Mouse (Mus musculus): Measurements from ENCODE around the gene Abcc1. TPM values are rescaled to one million over a fixed set of nuclear protein-coding genes. Genes with fewer than 3 reads are reported as not detected.

Gene Abcc1
- polyA plus RNA-seq, 1 experiment from 2014 or later = 7.5 TPM

DNA sequence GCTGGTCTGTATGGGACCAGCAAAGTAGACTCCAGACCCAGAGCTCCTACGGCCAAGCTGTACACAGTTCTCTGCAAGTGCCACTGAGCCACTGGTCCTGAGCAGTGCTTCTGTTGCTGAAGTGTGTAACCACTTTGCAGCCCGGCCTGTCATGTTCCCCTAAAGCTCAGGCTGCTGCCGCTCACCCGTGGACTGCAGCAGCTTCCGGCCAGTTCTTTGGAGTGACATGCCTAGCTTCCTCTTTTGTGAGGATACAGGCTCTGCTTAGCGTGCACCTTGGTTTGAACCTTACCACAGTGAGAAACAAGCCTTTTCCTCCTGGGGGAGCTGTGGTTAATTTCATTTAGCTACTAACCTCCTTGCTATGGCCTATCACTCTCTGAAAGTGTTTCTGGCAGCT is 77.7 kb downstream of the Abcc1 start:
- Histone ChIP-seq H3K36me3 (ENCODE audit: control insufficient read depth, insufficient read depth, low read length) (no peaks in the 10 kb centered on the region; the same call in 1 of the 2 replicates), H3K4me1 (ENCODE audit: control insufficient read depth, insufficient read depth, low read length) (no peaks in the 10 kb centered on the region), H3K9me3 (ENCODE audit: control insufficient read depth, low read length) (no peaks in the 10 kb centered on the region; the same call in 1 of the 2 replicates), H3K9ac (ENCODE audit: low read length) (no peak overlapping the region), H3K4me3 (ENCODE audit: low read depth, low read length) (no peak overlapping the region), H3K27ac (ENCODE audit: low read depth, low read length) (no peak overlapping the region), H3K4me2 (ENCODE audit: low read depth) (no peak overlapping the region), H3K27me3 (ENCODE audit: control insufficient read depth, insufficient read depth, low read length) (no peaks in the 10 kb centered on the region)
- whole genome bisulfite sequencing = 90% methylated on average over 6 of the region's 6 CpGs
- DNase-seq (ENCODE audit: low spot score) = no peak
- no peak for ATAC-seq (ENCODE audit: insufficient read depth, low FRiP score, low TSS enrichment)

DNA sequence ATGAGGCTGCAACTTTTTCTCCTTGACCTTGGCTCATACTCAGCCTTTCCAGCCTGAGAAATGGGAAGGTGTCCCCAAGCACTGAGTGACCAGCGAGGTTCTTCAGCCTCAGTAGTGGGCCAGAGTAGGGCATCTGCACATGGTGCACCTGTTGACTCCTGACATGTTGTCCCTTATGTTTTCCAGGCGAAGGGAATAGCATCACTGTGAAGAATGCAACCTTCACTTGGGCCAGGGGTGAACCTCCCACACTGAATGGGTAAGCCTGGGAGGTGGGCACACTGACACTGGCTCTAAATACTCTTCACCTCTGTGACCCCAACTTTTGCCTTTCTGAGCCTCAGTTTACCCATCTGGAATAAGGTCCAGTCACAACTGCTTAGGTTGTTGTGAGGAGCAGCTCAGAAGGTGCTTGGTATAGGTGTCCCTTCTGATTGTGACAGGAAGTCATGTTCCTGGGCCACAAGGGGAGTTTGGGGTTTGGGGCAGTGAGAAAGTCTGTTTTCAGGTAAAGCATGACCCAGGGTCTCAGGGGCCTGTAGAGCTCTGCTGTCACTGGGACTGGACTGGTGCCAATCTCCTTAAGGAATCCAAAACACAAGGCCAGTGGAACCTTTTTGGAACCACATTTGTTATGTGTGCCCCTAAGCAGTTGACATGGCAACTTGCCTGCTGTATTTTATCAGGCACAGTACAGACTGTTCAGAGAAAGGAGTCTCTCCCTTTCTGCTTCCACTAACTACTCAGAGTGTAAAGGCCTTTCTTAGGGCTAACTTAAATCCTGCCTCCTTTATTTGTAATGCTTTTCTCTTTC is 78.7 kb downstream of the Abcc1 start:
- Histone ChIP-seq H3K27ac (ENCODE audit: low read depth, low read length) (no peak overlapping the region), H3K9me3 (ENCODE audit: control insufficient read depth, low read length) (no peaks in the 10 kb centered on the region; the same call in 1 of the 2 replicates), H3K4me2 (ENCODE audit: low read depth) (no peak overlapping the region), H3K27me3 (ENCODE audit: control insufficient read depth, insufficient read depth, low read length) (no peaks in the 10 kb centered on the region), H3K9ac (ENCODE audit: low read length) (no peak overlapping the region), H3K4me3 (ENCODE audit: low read depth, low read length) (no peak overlapping the region), H3K4me1 (ENCODE audit: control insufficient read depth, insufficient read depth, low read length) (no peaks in the 10 kb centered on the region), H3K36me3 (ENCODE audit: control insufficient read depth, insufficient read depth, low read length) (no peaks in the 10 kb centered on the region; the same call in 1 of the 2 replicates)
- 83% methylated on average over 2 of the region's 2 CpGs for WGBS
- DNase-seq (ENCODE audit: low spot score) (no peak), ATAC-seq (ENCODE audit: insufficient read depth, low FRiP score, low TSS enrichment) (no peak)

DNA sequence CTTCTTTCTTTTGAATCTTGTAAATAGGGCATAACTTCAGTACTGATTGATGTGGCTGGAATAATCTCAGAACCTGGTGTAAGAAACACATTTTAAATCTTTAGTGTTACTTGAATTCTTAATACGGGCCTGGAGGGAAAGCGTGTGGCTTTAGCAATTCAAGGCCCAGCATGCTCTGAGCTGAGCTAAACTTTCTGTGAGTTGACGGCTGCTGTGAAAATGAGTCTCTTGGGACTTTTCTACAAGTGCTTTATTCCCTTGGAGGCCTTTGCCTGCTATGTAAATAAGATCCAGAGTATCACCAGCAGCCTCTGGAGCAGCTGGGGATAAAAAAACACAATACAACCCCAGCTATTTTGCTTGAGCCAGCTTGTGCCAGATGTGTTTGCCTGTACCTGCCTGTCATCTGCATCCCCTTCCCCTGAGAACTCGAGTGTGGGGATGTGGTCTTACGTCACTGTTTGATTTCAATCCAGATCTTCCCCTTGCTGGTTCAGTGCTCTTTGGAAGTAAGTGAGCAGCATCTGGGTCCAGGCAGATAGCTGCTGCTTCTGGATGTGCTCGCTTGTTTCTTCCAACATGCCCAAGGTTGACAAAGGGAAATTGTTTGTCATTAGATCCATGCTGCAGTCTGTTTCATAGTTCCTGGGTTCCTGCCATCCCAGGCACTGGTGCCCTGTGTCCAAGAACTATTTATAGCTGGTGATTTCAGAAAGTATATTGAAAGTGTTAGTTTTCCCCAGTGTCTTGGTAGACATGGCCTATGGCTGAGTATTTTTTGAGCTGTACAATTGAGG is 82.9 kb downstream of the Abcc1 start:
- Histone ChIP-seq H3K27ac (ENCODE audit: low read depth, low read length) (no peak overlapping the region), H3K4me3 (ENCODE audit: low read depth, low read length) (no peak overlapping the region), H3K36me3 (ENCODE audit: control insufficient read depth, insufficient read depth, low read length) (no peaks in the 10 kb centered on the region; the same call in 1 of the 2 replicates), H3K9ac (ENCODE audit: low read length) (no peak overlapping the region), H3K4me2 (ENCODE audit: low read depth) (no peak overlapping the region), H3K9me3 (ENCODE audit: control insufficient read depth, low read length) (no peaks in the 10 kb centered on the region), H3K4me1 (ENCODE audit: control insufficient read depth, insufficient read depth, low read length) (no peaks in the 10 kb centered on the region), H3K27me3 (ENCODE audit: control insufficient read depth, insufficient read depth, low read length) (no peaks in the 10 kb centered on the region)
- no peak for ATAC-seq (ENCODE audit: insufficient read depth, low FRiP score, low TSS enrichment)
- no peak for DNase-seq (ENCODE audit: low spot score)
- WGBS = 72% methylated on average over 6 of the region's 6 CpGs

DNA sequence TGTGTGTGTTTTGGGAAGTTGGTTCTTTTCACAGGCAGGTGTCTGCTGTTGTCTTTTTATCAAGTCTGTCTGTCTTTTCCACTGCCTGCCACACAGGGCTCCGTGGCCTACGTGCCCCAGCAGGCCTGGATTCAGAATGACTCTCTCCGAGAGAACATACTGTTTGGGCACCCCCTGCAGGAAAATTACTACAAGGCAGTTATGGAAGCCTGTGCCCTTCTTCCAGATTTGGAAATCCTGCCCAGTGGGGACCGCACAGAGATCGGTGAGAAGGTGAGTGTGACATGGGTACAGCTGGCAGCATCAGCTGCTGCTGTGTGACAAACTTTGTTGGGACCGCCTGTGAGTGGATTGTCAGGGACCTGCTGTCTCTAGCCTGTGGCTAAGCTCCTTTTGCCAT is 83.8 kb downstream of the Abcc1 start:
- Histone ChIP-seq H3K4me2 (ENCODE audit: low read depth) (no peak overlapping the region), H3K9me3 (ENCODE audit: control insufficient read depth, low read length) (no peaks in the 10 kb centered on the region), H3K4me1 (ENCODE audit: control insufficient read depth, insufficient read depth, low read length) (no peaks in the 10 kb centered on the region), H3K4me3 (ENCODE audit: low read depth, low read length) (no peak overlapping the region), H3K27me3 (ENCODE audit: control insufficient read depth, insufficient read depth, low read length) (no peaks in the 10 kb centered on the region), H3K9ac (ENCODE audit: low read length) (no peak overlapping the region), H3K27ac (ENCODE audit: low read depth, low read length) (no peak overlapping the region), H3K36me3 (ENCODE audit: control insufficient read depth, insufficient read depth, low read length) (no peaks in the 10 kb centered on the region; the same call in 1 of the 2 replicates)
- ATAC-seq (ENCODE audit: insufficient read depth, low FRiP score, low TSS enrichment) (no peak), DNase-seq (ENCODE audit: low spot score) (no peak)
- 84% methylated on average over 6 of the region's 6 CpGs for WGBS

DNA sequence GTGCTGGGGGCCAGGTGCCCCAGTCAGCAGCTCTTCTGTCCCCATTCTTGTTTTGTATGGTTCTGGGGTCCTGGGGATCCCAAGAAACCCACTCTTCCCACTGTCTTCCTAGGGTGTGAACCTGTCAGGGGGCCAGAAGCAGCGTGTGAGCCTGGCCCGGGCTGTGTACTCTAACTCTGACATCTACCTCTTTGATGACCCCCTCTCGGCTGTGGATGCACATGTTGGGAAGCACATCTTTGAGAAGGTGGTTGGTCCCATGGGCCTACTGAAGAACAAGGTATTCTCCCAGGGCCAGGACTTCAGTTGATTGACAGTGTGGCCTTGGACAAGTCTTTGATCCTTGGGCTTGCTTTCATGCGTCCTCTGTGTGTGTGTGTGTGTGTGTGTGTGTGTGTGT is 86.0 kb downstream of the Abcc1 start:
- ATAC-seq (ENCODE audit: insufficient read depth, low FRiP score, low TSS enrichment) (no peak), DNase-seq (ENCODE audit: low spot score) (no peak)
- H3K9me3 ChIP-seq (ENCODE audit: control insufficient read depth, low read length) = no peaks in the 10 kb centered on the region
- H3K4me3 ChIP-seq (ENCODE audit: low read depth, low read length) = no peak overlapping the region
- 92% methylated on average over 4 of the region's 4 CpGs for WGBS
- H3K9ac ChIP-seq (ENCODE audit: low read length) = no peak overlapping the region
- H3K27ac ChIP-seq (ENCODE audit: low read depth, low read length) = no peak overlapping the region
- H3K4me1 ChIP-seq (ENCODE audit: control insufficient read depth, insufficient read depth, low read length) = no peaks in the 10 kb centered on the region
- H3K36me3 ChIP-seq (ENCODE audit: control insufficient read depth, insufficient read depth, low read length) = no peaks in the 10 kb centered on the region; the same call in 1 of the 2 replicates
- no peaks in the 10 kb centered on the region for H3K27me3 ChIP-seq (ENCODE audit: control insufficient read depth, insufficient read depth, low read length)
- no peak overlapping the region for H3K4me2 ChIP-seq (ENCODE audit: low read depth)

DNA sequence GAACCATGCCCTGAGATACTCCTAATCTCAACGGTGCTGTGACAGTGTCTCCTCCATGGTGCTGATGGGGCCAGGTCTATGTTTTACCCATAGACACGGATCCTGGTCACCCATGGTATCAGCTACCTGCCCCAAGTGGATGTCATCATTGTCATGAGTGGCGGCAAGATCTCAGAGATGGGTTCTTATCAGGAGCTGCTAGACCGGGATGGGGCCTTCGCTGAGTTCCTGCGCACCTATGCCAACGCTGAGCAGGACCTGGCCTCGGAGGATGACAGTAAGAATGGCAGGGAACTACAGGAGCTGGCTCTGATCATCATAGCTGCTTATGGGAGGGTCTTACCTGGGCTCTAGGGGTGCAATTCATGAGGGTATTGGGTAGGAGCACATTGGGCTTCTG is 86.9 kb downstream of the Abcc1 start:
- no peaks in the 10 kb centered on the region; the same call in 1 of the 2 replicates for H3K36me3 ChIP-seq (ENCODE audit: control insufficient read depth, insufficient read depth, low read length)
- ATAC-seq (ENCODE audit: insufficient read depth, low FRiP score, low TSS enrichment) = no peak
- no peak overlapping the region for H3K27ac ChIP-seq (ENCODE audit: low read depth, low read length)
- WGBS = 89% methylated on average over 8 of the region's 8 CpGs
- no peak for DNase-seq (ENCODE audit: low spot score)
- no peak overlapping the region for H3K4me3 ChIP-seq (ENCODE audit: low read depth, low read length)
- no peak overlapping the region for H3K4me2 ChIP-seq (ENCODE audit: low read depth)
- H3K9me3 ChIP-seq (ENCODE audit: control insufficient read depth, low read length) = no peaks in the 10 kb centered on the region
- no peak overlapping the region for H3K9ac ChIP-seq (ENCODE audit: low read length)
- no peaks in the 10 kb centered on the region for H3K27me3 ChIP-seq (ENCODE audit: control insufficient read depth, insufficient read depth, low read length)
- H3K4me1 ChIP-seq (ENCODE audit: control insufficient read depth, insufficient read depth, low read length) = no peaks in the 10 kb centered on the region

DNA sequence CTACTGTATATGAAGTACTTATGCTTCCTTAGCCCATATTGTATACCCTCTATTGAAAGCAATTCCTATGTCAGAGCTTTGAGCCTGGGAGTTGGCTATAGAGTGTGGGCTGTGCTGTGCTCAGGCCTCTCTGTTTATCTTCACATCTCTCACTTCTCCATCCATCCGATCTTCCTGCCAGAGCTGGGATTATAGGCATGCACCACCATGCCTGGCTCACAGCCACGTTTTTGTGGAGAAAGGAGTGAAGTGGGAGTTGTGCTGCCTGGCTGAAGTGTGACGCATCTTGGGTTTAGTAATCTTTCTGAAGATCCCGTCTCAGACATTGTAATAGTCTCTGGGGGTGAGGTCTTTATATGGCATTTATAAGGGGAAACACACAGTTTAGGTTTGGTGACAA is 88.5 kb downstream of the Abcc1 start:
- H3K4me3 ChIP-seq (ENCODE audit: low read depth, low read length) = no peak overlapping the region
- 89% methylated on average over 4 of the region's 4 CpGs for WGBS
- no peak overlapping the region for H3K9ac ChIP-seq (ENCODE audit: low read length)
- H3K27me3 ChIP-seq (ENCODE audit: control insufficient read depth, insufficient read depth, low read length) = no peaks in the 10 kb centered on the region
- no peak for ATAC-seq (ENCODE audit: insufficient read depth, low FRiP score, low TSS enrichment)
- H3K27ac ChIP-seq (ENCODE audit: low read depth, low read length) = no peak overlapping the region
- no peaks in the 10 kb centered on the region for H3K9me3 ChIP-seq (ENCODE audit: control insufficient read depth, low read length)
- no peaks in the 10 kb centered on the region for H3K36me3 ChIP-seq (ENCODE audit: control insufficient read depth, insufficient read depth, low read length)
- H3K4me1 ChIP-seq (ENCODE audit: control insufficient read depth, insufficient read depth, low read length) = no peaks in the 10 kb centered on the region
- no peak overlapping the region for H3K4me2 ChIP-seq (ENCODE audit: low read depth)
- DNase-seq (ENCODE audit: low spot score) = no peak

DNA sequence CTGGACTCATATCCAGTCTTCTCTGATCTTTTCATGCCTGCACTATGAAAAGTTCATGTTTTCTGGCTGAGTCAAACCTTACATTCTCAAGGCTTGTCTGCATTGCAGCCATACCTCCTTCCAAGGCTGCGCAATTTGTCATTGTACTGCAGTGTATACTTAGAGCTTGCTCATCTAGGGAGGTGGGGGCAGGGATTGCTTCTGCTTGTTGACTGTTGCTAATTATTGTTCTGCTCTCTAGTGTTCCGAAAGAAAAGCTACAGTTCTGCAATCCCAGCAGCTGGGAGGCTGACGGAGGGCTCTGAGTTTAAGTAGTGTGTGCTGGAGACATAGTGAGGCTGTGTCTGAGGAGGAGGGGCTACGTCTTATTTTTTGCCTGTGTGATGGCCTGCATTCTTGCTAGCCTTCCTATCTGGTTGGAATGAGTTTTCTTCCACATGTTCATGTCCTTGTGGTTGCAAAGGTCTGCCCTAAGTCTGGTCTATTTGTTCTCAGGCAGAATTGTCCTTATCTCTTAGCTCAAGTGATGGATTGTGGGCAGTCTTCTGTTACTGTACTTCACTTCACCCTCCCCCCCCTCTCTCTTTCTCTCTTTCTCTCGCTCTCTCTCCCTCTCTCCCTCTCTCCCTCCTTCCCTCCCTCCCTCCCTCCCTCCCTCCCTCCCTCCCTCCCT is 90.2 kb downstream of the Abcc1 start:
- Histone ChIP-seq H3K9ac (ENCODE audit: low read length) (no peak overlapping the region), H3K9me3 (ENCODE audit: control insufficient read depth, low read length) (no peaks in the 10 kb centered on the region), H3K4me1 (ENCODE audit: control insufficient read depth, insufficient read depth, low read length) (no peaks in the 10 kb centered on the region), H3K27me3 (ENCODE audit: control insufficient read depth, insufficient read depth, low read length) (no peaks in the 10 kb centered on the region), H3K36me3 (ENCODE audit: control insufficient read depth, insufficient read depth, low read length) (no peaks in the 10 kb centered on the region), H3K4me3 (ENCODE audit: low read depth, low read length) (no peak overlapping the region), H3K4me2 (ENCODE audit: low read depth) (no peak overlapping the region), H3K27ac (ENCODE audit: low read depth, low read length) (no peak overlapping the region)
- ATAC-seq (ENCODE audit: insufficient read depth, low FRiP score, low TSS enrichment) (no peak), DNase-seq (ENCODE audit: low spot score) (no peak)
- WGBS = 77% methylated on average over 5 of the region's 5 CpGs
